Mouse (Mus musculus) spleen, postnatal 10 days (tissue): ENCODE data around the gene Mxra7.

Experiments
- DNase-seq, 2 experiments: peaks; one replicate each; pipeline ENCODE4 v3.0.0; 2021 to 2022; ENCODE audit warnings: low spot score in 2 of 2

Mxra7 gene

DNA sequence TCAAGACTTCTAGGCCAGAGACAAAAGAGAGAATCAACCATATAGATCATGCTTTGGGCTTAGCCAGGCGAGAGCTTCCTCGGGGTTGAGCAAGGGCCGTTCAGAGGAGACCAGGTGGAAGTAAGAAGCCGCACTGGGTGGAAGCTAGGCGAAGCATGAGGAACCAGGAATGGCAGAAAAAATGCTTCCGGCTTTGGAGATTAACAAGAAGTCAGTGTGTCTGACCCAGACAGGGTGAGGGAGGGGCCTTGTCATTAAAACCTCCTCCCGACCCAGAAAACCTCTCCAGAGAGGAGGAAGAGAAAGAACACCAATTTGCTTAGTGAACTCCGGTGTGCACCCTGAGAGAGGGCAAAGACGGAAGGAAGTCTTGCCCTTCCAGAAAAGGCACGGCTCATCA lies 43.6 kb downstream of the Mxra7 start:
- DNase-seq, result no peak

DNA sequence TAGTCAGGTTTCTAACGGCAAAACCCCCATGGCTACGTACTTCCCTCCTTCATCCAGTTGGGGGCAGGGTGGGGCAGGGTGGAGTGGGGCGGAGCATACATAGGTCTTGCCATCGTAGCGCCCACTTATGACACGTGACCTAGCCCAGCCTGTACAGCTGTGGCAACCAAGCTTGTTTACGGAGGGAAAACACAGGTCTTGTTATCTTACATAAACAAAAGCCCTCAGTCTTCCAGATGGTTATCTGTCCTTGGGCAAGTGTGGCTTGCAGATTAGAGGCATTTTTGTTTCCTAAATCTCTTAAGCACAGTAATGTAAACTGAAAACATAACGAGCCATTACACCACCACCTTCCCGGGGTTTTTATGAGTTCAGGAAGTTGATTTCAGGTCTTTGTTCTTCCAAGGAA lies 45.1 kb downstream of the Mxra7 start:
- peak; percentile 12 to 76 for DNase-seq

DNA sequence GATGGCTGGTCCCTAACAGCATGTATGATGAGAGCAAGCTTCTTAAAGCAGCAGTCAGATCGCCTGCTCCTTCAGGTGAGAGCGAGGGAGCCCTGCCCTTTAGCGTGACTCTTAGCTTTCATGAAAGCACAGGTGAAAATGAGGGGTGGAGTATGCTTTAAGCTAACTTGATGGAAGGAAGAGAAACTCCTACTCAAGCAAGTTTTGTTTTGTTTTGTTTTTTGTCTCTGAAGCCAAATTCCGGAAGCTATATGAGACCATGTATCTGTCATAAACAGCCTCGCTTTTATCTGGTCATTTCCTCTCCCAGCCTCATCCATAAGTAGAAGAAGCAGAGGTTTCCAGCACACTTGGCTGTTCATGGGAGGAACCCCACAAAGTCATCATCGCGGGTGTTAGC lies 52.4 kb downstream of the Mxra7 start, which contains the start of gene St6galnac1:
Gene St6galnac1 (minus strand): TSS at position 101 of the 400 bp plus-strand sequence.
- DNase-seq, result no peak

DNA sequence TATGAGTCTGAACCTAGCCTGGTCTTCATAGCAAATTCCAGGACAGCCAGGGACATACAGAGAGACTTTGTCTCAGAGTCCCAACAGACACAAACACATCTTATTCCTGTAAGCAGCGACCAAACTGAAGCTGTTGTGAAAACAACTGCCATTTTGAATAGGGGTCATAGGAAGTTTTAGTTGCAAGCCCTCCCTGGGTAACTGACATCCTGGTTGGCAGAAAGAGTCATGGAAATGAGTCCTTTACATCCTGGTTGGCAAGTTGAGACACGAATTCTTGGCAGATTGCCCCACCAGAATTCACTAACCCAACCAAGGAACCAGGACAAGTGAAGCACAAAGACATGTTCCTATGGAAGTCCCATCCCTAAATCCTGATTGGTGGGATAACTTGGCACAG lies 54.6 kb downstream of the Mxra7 start:
- DNase-seq, result no peak

DNA sequence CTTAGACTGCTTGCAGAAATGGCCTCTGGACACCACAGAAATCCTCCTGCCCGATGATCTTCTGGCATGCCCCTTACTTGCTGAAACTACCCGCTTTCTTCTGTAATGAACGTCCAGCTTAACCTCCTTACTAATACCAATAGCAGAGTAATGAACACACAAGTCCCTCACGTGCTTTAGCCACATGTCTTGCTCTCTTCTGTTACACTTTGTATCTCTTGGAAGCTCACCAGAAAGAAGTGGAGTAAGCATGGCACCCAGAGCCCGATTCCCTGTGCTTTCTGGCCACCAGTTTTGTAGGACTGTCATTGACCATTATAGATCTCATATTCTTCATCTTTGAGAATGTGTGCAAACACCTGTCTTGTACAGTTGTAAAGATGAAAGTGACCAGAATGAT lies 58.0 kb downstream of the Mxra7 start:
- no peak for DNase-seq

GRCm38 (mm10) chr11:116764946-116765345 lies 62.9 kb downstream of the Mxra7 start:
- no peak for DNase-seq

DNA sequence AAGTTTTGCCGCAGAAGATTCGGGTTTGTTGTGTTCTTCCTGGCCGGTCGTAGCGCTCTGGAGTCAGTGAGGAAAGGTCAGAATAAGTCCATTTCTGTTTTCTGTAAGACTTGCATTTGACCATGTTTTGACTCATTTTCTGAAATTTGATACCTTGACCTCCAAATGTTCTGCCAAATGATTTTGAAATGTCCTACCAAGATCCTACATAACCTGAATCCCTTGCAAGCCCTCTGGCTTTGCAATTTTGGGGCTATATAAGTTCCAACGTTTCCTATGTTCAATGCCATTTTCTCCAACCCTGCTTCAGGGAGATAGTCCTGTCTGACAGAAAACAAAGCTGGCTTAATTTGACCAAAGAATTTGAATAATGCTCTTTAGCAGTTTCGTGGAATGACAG lies 63.5 kb downstream of the Mxra7 start:
- no peak for DNase-seq

DNA sequence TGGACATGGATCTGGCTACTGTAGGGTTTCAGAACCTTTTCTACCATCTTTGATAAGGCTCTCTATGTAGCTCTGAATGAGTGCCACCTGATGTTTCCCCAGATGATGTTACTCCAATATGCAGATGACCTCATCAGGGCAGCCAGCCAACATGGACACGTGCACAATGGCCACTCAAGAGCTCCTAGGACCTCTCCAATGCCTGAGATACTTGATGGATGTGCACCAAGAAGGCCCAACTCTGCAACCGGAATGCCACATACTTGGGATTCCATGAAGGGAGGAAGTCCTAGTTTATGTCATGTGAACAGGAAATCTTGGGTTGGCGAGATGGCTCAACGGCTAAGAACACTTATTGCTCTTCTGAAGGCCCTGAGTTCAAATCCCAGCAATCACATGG lies 72.7 kb downstream of the Mxra7 start:
- DNase-seq, result no peak

DNA sequence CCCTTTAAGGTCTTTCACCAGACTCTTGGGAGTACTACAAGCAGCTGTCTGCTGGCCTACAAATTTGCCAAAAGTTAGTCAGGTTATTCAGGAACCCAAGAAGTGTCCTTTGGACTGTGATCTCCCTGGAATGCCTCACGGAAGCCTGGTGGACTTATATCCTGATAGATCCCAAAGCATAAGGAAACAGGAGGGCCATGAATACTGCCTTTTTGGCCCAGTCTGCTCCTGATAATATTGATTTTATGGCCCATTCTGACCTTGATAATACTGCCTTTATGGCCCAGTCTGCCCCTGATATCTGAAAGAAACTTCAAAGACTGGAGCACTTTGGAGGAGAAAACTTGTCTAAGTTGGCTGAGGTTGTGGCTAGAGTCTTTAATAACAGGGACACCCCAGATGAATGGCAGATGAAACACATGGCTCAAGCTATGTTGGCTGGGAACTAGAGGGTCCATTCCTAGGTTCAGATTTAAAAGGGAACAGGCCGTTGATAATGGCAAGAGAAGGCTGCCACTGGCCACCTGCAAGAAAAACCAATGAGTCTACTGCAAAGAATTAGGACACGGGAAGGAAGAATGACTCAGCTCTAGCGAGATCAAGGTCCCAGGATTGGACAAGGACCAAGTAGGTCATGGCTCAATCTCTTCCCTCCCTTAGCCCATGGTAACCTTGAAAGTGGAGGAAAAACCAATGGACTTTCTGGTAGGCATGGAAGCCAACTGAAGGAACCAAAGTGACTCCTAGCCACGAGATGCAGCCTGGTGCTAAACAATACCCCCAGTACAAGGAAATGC lies 74.0 kb downstream of the Mxra7 start:
- no peak for DNase-seq
